Mouse (Mus musculus) ZHBTc4 (cell line): Measurements from ENCODE around the gene 1600014C10Rik.

Experiments used
- DNase-seq: peaks from one replicate; pipeline ENCODE4 v3.0.0-alpha.2; 2011; ENCODE audit warnings: low read depth, low spot score

Gene 1600014C10Rik

GRCm38 (mm10) chr7:38214473-38215214, 31.6 kb downstream of the 1600014C10Rik start:
- DNase-seq = no peak

GRCm38 (mm10) chr7:38215281-38215680, 32.3 kb downstream of the 1600014C10Rik start:
- no peak for DNase-seq

GRCm38 (mm10) chr7:38215697-38216096, 32.7 kb downstream of the 1600014C10Rik start:
- DNase-seq = no peak

- DNase-seq = peak; percentile 59
These were observed 34.6 kb downstream of the 1600014C10Rik start for GRCm38 (mm10) chr7:38217417-38218171.

- no peak for DNase-seq
These were observed 35.8 kb downstream of the 1600014C10Rik start for GRCm38 (mm10) chr7:38218631-38219367.

- DNase-seq = no peak
These were observed 36.5 kb downstream of the 1600014C10Rik start for GRCm38 (mm10) chr7:38219526-38219925.

GRCm38 (mm10) chr7:38220866-38221265, 37.8 kb downstream of the 1600014C10Rik start:
- DNase-seq = no peak

- no peak for DNase-seq
These were observed 41.8 kb downstream of the 1600014C10Rik start for GRCm38 (mm10) chr7:38224577-38225369.

- DNase-seq = no peak
These were observed 43.2 kb downstream of the 1600014C10Rik start for GRCm38 (mm10) chr7:38226226-38226625.

GRCm38 (mm10) chr7:38227181-38227899, 44.3 kb downstream of the 1600014C10Rik start:
- DNase-seq = peak; percentile 96

GRCm38 (mm10) chr7:38227900-38228298, 44.9 kb downstream of the 1600014C10Rik start, which contains the start of gene Plekhf1:
Plekhf1 (minus strand) TSS chr7:38228016.
- DNase-seq = peak; percentile 98

GRCm38 (mm10) chr7:38228329-38228728, 45.3 kb downstream of the 1600014C10Rik start:
- DNase-seq = no peak

GRCm38 (mm10) chr7:38230285-38230684, 47.3 kb downstream of the 1600014C10Rik start:
- peak; percentile 73 for DNase-seq

GRCm38 (mm10) chr7:38236400-38237105, 53.5 kb downstream of the 1600014C10Rik start:
- peak; percentile 40 for DNase-seq

- DNase-seq = no peak
These were observed 54.1 kb downstream of the 1600014C10Rik start for GRCm38 (mm10) chr7:38237140-38237539.

GRCm38 (mm10) chr7:38242417-38242816, 59.4 kb downstream of the 1600014C10Rik start:
- DNase-seq = peak; percentile 85
